Mouse (Mus musculus) bone marrow, adult 2 months (tissue): Measurements from ENCODE around the gene Usp38. TPM values are rescaled to one million over a fixed set of nuclear protein-coding genes. Genes with fewer than 3 reads are reported as not detected.
"Not testable (repeated sequence)": the region's sequence is repeated elsewhere in the genome, so short reads cannot be mapped to it uniquely, and the experiment has no call there.

Experiments used
- H3K27ac ChIP-seq: fragments of 200-500 bp; 2 replicates; pipeline ENCODE4 v1.5.1; 2012; ENCODE audit warnings: low read depth, mild to moderate bottlenecking, control low read depth, inconsistent platforms, low read length; ENCODE audit not compliant: control insufficient read depth, poor library complexity, insufficient read depth
- H3K4me1 ChIP-seq: fragments of 200-500 bp; 2 replicates; pipeline ENCODE4 v1.6.1; 2011; ENCODE audit warnings: low read length; ENCODE audit not compliant: control insufficient read depth, insufficient read depth
- H3K4me3 ChIP-seq: fragments of 200-500 bp; replicated peaks from 2 replicates; pipeline ENCODE3; 2011; ENCODE audit warnings: mild to moderate bottlenecking, low read depth, low read length, control low read depth; ENCODE audit not compliant: control insufficient read depth
- CTCF ChIP-seq: fragments of 200-500 bp; IDR thresholded peaks from 2 replicates; pipeline ENCODE4 v1.5.1; 2011; ENCODE audit warnings: low read length, control low read depth; ENCODE audit not compliant: control insufficient read depth, insufficient read depth
- POLR2A ChIP-seq: fragments of 200-500 bp; IDR thresholded peaks from 2 replicates; pipeline ENCODE4 v1.6.1; 2011; ENCODE audit warnings: low read depth, mild to moderate bottlenecking, control low read depth, low read length, borderline replicate concordance; ENCODE audit not compliant: control insufficient read depth
- WGBS: fragments of 180-500 bp; shearing (Covaris S2); methylation state at CpG from one replicate; pipeline ENCODE4 v1.1.7; 2018; 5-methylcytosine and 5-hydroxymethylcytosine counted together
- polyA plus RNA-seq: library from polyadenylated mRNA; stranded (reverse); fragments of >200 nt; gene quantifications from 2 replicates; pipeline ENCODE4 v1.2.4, GENCODE M21; 2011; ENCODE audit warnings: low replicate concordance; ENCODE audit not compliant: missing spikeins, insufficient read depth, insufficient read length

Usp38 gene
- 5.0 and 6.7 TPM in 2 replicates for polyA plus RNA-seq

GRCm38 (mm10) chr8:81014789-81015699 lies at the start of gene Usp38:
Gene Usp38, minus strand, starts transcription at chr8:81014928.
- peak within 1 kb of the TSS; percentile 96 for H3K4me3 ChIP-seq
- H3K4me1 ChIP-seq = no peaks in the 10 kb centered on the region; the same call in 1 of the 2 replicates
- H3K27ac ChIP-seq = peak within 1 kb of the TSS; percentile 98
- peak; percentile 85 for TF ChIP-seq POLR2A
- TF ChIP-seq CTCF = no peak
- WGBS = 2% methylated on average over 57 of the region's 57 CpGs

DNA sequence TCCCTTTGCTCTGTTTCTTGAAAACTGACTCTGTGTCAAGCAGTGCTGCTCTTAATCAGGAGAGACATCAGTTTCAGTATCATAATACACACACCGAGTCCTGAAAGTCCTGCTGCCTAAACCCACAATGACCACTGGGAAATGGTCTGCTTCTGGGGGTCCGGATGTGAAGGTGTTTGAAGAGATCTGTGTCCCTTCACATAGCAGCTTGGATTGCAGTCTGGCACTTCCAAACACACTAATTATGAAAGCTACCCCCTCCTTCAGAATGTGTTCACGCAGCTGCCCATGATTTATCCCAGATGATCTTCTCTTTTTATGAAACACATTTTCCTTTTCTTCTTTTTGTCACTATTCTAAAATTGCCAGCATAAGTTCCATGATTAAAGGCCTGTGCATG lies 47.8 kb upstream of the Usp38 start:
- Histone ChIP-seq H3K4me3 (no peak overlapping the region), H3K4me1 (no peaks in the 10 kb centered on the region), H3K27ac (no peak overlapping the region)
- TF ChIP-seq CTCF (no peak), POLR2A (no peak)
- WGBS = 73% methylated on average over 3 of the region's 3 CpGs

DNA sequence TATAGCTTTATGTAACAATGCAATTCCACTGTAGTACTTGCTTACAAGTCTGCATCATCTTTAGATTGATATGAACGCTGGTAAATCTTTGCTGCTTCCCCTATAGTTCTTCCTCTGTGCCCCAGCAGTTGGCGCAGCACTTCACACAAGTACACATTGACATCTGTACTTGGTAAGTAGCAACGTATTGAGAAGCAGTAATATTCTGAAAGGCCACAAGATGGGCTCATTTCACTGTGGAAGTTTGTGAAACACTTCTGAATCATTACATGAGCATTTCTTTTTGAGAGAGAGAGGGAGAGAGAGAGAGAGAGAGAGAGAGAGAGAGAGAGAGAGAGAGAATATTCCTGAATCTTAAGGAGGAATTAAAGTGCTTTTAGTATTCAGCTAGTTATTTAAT lies 47.2 kb upstream of the Usp38 start:
- TF ChIP-seq CTCF (no peak), POLR2A (no peak)
- no peak overlapping the region for H3K27ac ChIP-seq
- H3K4me3 ChIP-seq = no peak overlapping the region
- H3K4me1 ChIP-seq = no peaks in the 10 kb centered on the region
- WGBS = 3% methylated on average over 3 of the region's 3 CpGs

GRCm38 (mm10) chr8:81044201-81044600 lies 29.5 kb upstream of the Usp38 start:
- H3K4me1 ChIP-seq = no peaks in the 10 kb centered on the region
- H3K4me3 ChIP-seq = no peak overlapping the region
- no peak overlapping the region for H3K27ac ChIP-seq
- 70% methylated on average over 3 of the region's 3 CpGs for WGBS
- TF ChIP-seq CTCF (no peak), POLR2A (no peak)

DNA sequence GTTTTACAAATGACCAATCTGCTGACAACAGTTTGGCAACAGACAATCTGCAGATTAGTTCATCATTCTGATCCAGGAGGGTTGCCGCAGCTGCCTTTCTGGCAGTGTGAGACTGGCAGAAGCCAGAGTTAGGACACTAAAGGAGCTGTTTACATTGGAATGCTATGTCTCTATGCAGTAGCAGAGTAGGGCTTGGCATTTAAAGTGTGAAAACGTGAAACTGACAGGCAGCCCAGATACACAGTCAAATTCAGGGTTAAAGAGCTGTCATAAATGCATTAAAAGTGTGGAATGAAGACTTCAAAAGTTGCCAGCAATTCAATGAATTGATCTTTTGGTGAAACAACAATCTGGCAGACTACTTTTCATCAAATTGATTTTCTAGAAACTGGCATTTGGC lies 13.3 kb upstream of the Usp38 start:
- H3K4me1 ChIP-seq = no peaks in the 10 kb centered on the region
- no peak overlapping the region for H3K27ac ChIP-seq
- no peak overlapping the region for H3K4me3 ChIP-seq
- no peak for TF ChIP-seq POLR2A
- TF ChIP-seq CTCF = no peak
- 57% methylated on average over 2 of the region's 2 CpGs for WGBS

GRCm38 (mm10) chr8:81017548-81017947 lies 2.8 kb upstream of the Usp38 start:
- H3K27ac ChIP-seq, H3K4me1 ChIP-seq, H3K4me3 ChIP-seq: not testable (repeated sequence)
- WGBS = 89% methylated on average over 8 of the region's 8 CpGs

DNA sequence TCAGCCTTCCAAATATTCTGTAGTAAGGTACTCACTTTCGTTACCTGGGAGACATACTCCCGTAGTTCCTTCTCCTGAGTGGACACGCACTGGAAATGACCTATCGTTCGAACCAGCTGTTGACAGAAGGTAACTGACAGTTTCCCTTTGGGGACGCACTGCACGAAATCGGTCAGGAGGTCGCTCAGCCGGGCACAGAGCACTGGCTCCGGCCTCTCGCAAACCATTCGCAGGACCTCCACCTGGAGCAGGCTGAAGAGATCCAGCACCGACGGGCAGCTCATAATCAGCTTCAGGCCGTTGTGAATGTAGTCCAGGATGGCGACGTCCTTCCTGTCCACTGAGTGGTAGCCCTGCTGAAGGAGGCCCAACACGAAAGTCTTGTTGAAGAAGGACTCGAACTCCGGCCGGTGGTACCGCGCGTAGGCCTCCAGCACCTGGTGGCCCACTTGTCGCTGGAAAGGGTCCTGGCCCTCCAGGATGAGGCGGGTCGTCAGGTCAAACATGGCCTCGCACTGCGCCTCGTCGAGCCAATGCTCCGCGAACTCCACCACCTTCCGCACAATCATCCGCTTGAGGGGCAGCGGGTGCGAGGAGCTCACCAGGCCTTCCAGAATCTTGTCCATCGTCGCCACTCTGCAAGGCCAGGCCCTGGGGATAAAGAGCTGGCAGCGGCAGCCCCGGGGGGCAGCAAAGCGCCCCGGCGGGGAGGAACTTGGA lies 757 bp downstream of the Usp38 start:
- TF ChIP-seq POLR2A (no peak; the same call in 1 of the 2 replicates), CTCF (no peak)
- Histone ChIP-seq H3K4me1 (no peaks in the 10 kb centered on the region; the same call in 1 of the 2 replicates), H3K27ac (peak overlapping the region; percentile 88), H3K4me3 (peak overlapping the region; percentile 96)
- WGBS = under 1% methylated on average over 45 of the region's 45 CpGs

- no peak overlapping the region for H3K27ac ChIP-seq
- H3K4me3 ChIP-seq = peak overlapping the region; percentile 24
- TF ChIP-seq CTCF (no peak), POLR2A (no peak)
- no peaks in the 10 kb centered on the region; the same call in 1 of the 2 replicates for H3K4me1 ChIP-seq
- WGBS = 32% methylated on average over 2 of the region's 2 CpGs
Measured at GRCm38 (mm10) chr8:81012699-81013098, 2.0 kb downstream of the Usp38 start.
